Mouse (Mus musculus) induced T-regulatory cell, adult 2 months (primary cell): ENCODE results near the gene Tmem150c.

Source experiments
- DNase-seq: peaks from one replicate; pipeline ENCODE4 v3.0.0-alpha.2; 2012; ENCODE audit warnings: low read depth

Gene Tmem150c

DNA sequence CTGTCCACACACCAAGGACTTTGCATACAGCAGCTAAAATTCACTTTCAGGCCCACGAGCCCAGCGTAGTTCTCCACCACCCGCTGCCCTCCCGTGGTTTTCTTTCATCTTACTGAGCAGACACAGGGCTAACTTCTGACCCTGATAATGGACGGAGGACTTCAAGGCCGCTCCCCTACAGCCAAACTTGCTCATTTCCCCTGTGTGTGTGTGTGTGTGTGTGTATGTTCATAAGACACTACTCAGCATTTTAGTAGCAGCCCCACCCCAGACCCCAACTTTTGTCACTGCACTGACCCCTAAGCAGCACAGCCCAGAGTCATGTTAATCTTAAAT is at the start of gene Tmem150c:
Tmem150c (minus strand) TSS at position 171 of the 336 bp plus-strand sequence.
- DNase-seq, result no peak

- DNase-seq, result no peak
Observed at GRCm38 (mm10) chr5:100209093-100209492, 49.5 kb upstream of the Tmem150c start.

- DNase-seq, result no peak
Observed at GRCm38 (mm10) chr5:100206675-100207074, 47.1 kb upstream of the Tmem150c start.

DNA sequence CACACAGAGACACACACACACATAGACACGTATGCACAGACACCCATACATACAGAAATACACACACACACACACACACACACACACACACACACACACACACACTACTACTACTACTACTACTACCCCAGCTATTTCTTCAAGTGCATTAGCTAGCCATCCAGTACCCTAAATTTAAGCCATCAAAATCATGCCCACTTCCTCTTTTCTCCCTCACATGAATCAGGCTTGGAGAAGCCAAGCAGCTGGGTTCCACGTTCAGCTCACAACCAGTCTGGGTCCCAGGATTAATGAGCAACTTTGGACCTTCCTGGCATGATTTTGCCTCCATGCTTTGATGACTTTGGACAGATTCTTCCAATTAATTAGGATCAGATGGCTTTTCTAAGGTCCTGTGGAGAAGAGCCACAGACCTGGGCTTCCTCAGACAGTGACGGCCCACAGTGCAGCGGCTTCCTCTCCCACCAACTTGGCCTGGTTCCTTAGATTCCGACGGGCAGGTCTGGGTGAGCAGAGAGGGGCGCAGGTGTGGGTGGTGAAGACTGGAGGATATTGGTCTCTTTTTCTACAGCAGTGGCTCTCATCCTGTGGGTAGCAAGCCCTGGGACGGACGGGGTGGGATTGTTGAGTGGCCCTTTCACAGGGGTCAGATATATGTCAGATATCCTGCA is 46.0 kb upstream of the Tmem150c start:
- DNase-seq, result no peak

GRCm38 (mm10) chr5:100200805-100201204 is 41.2 kb upstream of the Tmem150c start:
- no peak for DNase-seq

DNA sequence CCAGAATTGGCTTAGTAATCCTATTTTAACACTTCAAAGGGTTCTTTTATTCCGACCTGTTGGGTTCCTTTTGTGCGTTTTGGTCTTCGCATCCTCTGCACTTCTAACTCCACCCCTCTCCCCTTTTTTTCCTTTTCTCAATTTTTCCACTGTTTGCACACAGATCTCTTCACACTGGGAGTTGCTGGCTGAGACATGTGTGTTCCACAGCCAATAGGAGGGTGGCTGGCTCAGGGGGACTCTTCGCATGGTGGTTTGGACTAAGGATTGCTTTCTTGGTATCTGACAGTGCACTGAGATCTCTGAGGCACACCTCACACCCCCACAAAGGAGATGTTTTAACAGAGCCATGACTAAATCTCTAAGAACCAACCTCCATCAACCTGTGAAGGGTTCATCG is 40.7 kb upstream of the Tmem150c start:
- no peak for DNase-seq

- no peak for DNase-seq
Observed at GRCm38 (mm10) chr5:100199092-100199853, 39.7 kb upstream of the Tmem150c start.

DNA sequence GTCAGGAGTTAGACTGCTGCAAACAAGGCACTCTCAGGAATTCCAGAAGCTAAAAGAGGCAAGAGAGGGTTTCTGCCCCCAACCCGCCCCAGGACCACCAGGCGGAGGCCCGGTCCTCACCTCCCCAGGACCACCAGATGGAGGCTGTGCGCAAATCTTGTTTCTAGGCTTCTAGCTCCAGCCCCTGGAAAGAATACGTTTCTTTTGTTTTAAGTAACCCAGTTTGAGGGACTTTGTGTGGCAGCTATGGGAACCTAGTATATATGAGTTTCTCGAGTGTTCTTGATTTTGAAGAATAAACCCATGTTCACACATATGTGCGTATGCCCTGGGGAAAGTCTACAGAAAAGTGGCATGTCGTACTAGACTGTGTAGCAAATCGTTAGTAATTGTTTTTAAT is 37.9 kb upstream of the Tmem150c start:
- no peak for DNase-seq

GRCm38 (mm10) chr5:100196854-100197431 is 37.3 kb upstream of the Tmem150c start:
- DNase-seq, result no peak

- DNase-seq, result no peak
Observed at GRCm38 (mm10) chr5:100196397-100196796, 36.8 kb upstream of the Tmem150c start.

- no peak for DNase-seq
Observed at GRCm38 (mm10) chr5:100191438-100192190, 32.0 kb upstream of the Tmem150c start.

DNA sequence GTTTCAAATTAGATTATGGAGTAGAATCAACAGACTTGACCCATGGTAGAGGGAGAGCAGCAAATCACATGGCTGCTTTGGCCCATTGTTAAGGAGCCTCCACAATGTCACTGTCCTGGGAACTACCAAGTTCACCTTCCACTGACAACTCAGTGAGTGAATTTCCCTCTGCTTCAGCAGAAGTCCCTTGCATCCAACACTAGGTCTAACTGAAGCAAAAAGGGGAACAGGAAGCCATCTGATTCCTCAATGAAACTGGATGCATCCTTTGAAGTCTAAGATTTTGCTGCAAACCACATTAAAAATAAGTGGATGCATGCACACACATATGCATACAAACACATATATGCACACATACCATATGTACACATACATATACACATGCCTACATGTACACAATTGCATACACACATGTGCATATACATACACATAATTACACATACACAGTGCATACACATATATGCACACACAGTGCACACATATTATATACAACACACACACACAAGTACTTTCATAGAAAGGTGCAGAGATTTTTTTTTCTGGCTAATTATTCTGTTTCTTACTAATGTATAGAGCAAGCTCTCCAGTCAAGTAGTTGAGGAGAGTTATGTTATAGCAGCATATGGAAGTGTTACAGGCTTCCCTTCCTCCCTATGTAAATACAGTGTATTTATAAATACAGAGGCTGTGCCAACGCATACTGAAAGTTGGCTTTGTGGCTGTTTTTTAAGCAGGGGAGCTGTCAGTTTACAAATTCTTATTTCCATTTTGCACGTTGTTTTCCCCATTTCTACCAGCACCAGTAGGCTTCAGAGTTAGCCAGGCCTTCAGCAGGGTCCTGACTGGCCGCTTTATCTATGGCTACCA is 27.7 kb upstream of the Tmem150c start:
- DNase-seq, result no peak

DNA sequence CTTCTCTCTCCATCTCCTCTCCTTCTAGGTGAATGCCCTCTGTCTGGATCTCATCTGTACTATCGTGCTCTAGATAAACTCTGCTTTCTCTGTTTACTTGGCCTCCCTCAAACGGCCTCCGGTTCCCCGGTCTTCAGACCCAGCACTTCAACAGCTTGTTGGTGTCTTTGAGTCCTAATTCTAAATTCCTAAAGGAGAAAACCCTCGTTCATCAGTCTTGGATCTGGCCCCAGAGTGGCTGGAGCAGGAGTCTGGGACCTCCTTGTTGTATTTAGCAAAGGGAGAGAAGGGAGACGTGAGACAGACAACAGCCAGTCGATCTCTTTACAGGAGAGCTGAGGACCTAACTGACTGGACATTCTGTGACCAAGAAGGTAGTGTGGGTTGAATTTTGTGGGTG is 27.0 kb upstream of the Tmem150c start:
- DNase-seq, result no peak

- no peak for DNase-seq
Observed at GRCm38 (mm10) chr5:100185895-100186294, 26.3 kb upstream of the Tmem150c start.

DNA sequence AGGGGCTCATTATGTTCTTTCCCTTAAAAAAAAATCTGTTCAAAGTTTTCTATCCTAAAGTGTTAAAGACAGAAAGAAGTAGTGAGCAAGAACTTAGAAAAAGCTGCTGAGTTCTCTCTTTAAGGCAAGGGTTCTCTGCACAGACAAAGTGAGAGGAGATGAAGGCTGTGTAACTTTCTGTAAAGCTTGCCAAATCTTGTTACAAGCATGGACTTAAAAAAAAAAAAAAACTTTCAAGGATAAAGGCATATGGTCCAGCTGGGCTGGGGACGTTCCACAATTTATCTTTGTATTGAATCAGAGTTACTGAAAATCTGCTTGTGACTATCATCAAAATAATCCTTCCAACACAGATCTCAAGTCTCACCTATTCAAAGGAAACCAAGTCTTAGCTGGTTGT is 21.4 kb upstream of the Tmem150c start:
- no peak for DNase-seq

- DNase-seq, result no peak
Observed at GRCm38 (mm10) chr5:100178781-100179165, 19.2 kb upstream of the Tmem150c start.

DNA sequence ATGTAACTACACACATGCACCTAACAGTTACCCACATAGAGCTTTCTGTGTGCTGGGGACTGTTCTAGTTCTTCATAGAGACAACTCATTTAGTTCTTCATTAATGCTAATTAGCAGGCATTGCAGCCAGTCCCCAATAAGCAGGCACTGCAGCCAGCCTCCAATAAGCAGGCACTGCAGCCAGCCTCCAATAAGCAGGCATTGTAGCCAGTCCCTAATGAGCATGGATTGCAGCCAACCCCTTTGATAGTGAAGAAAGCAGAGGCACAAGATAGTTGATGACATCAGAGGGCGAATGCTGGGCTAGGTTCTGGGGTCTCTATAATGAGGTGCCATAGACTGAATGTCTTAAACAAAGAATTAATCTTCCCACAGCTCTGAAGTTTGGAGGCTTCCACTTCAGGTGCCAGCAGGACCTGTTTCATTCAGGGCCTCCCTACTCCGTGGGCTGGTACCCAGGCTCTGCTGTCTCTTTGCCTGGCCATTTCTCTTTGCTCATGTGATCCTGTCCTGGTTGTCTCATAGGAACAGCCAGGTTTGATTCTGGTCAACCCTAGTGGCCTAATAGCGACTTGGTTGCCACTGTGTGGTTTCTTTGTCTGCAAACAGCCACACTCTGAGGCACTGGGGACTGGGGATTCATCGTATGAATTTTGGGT is 18.6 kb upstream of the Tmem150c start:
- no peak for DNase-seq

- DNase-seq, result no peak
Observed at GRCm38 (mm10) chr5:100177547-100177946, 17.9 kb upstream of the Tmem150c start.

- DNase-seq, result no peak
Observed at GRCm38 (mm10) chr5:100176096-100176495, 16.5 kb upstream of the Tmem150c start.

GRCm38 (mm10) chr5:100175582-100175981 is 16.0 kb upstream of the Tmem150c start:
- no peak for DNase-seq

DNA sequence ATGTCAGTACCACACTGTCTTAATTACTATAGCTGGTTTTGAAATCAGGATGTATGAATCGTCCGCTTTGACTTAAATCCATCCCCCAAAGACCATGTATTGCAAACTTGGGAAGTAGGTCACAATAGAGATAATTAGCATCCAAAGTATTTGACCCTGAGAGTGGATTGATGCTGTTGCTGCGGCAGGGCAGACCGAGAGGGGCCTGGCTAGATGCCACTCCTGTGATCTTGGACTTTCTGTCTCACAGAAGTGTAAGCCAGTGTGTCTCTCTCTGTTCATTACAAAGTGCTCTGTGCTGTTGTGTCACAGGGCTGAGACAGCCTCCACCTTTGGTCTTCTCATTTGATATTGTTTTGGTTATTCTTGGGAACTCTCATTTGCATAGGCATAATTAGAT is 12.5 kb upstream of the Tmem150c start:
- DNase-seq, result no peak
